ENCODE assay signal across 8 mouse cellular contexts in genomic region chr3:54815292-54815691, GRCm38 (mm10).
DNase-seq lines count a peak whose midpoint lies in the region; ATAC-seq lines count a peak whose summit lies in the region.

No protein-coding gene starts in this region.

- ATAC-seq in frontal cortex, adult (ENCODE audit: low TSS enrichment) = peak; percentile 57; the same call in 1 of the 2 replicates

- no peak for DNase-seq in frontal cortex, postnatal 10 days (ENCODE audit: low spot score in 2 of 2)
- DNase-seq in right cerebral cortex, adult 2 months (ENCODE audit: low spot score in 2 of 2) = peak; percentile 44 to 45
- no peak for DNase-seq in right cerebral cortex, postnatal 25 days
- DNase-seq in embryo, embryonic 10.5 days (ENCODE audit: low spot score) = peak; percentile 87
- DNase-seq in induced T-regulatory cell, adult 2 months (ENCODE audit: low read depth) = peak; percentile 76
- DNase-seq in mesoderm, embryonic 11.5 days (ENCODE audit: low read depth, low spot score) = peak; percentile 75
- peak; percentile 53 to 58 for DNase-seq in thymus, postnatal 36 days

Comparison
In these comparisons a context has a peak if more than half of its experiments do, and no peak if none do; other contexts are left out.
1. DNase-seq: peak in right cerebral cortex, adult 2 months (2 of 2), embryo, embryonic 10.5 days (single experiment), induced T-regulatory cell, adult 2 months (single experiment), mesoderm, embryonic 11.5 days (single experiment) and thymus, postnatal 36 days (2 of 2); none in frontal cortex, postnatal 10 days (0 of 2) and right cerebral cortex, postnatal 25 days (single experiment).